Mouse (Mus musculus): ENCODE data around the gene Csmd2.
"Not testable (repeated sequence)": the region's sequence is repeated elsewhere in the genome, so short reads cannot be mapped to it uniquely, and the experiment has no call there.

Gene Csmd2

DNA sequence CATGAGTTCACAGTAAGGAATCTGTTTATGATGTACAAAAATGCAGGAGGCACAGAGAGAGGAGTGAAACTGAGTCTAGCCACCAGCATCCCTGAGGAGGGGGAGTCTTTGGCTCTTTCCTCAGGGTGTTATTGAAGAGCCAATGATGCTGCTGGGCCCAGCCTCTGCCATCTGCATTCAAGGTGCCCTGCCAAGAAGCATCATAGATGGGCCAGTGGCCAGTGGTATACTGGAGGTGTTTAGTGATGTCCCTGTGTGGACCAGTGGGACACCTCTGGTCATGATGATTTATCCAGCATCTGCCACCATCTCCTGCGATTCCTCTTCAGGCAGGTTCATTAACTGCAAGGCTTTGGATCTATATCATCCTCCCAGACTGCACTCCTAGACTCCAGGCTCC lies 61.1 kb downstream of the Csmd2 start:
- DNase-seq = no peak

DNA sequence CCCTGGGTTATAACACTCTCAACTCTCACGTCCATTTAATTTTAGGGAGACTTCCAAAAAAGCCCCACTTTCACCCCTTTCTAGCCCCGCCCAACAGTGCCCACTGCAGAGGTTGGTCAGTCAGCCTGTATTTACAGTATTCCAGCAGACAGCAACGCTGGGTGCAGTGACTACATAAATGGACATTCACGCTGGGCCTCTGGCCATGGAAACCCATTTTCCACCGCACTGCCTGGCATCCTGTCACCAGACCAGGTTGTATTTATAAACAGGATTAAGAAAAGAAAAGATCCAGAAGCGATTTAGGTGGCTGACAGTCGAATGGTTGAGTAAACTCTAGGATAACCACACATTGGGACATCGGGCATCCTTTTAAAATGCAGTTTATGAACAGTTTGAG lies 65.0 kb downstream of the Csmd2 start:
- no peak for DNase-seq

DNA sequence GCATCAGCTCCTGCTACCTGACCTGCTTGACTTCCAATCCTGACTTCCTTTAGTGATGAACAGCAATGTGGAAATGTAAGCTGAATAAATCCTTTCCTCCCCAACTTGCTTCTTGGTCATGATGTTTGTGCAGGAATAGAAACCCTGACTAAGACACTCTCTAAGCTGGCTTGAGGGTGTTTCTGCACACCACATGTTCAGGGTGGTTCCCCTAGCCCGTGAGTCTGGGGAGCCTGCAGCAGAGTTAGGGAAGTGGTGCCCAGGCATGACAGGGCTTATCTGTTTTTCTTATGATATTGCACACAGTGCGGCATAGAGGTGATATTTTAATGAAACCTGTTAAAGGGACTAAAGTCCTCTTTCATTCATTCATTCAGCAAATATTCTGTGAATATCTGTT lies 73.6 kb downstream of the Csmd2 start:
- not testable (repeated sequence) for DNase-seq

DNA sequence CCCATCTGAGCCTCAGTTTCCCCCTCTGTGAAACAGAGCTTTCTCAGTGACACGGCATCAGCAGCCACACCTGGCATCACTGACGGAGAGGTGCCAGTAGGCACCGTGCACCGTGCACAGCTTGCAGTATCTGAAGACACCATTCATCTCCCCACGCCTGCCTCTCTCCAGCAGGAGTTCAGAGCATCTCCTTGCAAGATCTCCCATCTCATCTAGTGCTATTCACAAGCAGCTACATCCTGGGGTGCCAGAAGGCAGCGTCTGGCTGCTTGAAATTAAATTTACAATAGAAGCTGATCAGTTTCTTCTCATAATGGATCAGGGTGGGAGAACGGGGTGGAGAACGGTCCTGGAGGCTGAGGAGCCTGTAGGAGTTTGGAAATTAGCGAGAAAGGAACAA lies 79.5 kb downstream of the Csmd2 start:
- no peak for DNase-seq

DNA sequence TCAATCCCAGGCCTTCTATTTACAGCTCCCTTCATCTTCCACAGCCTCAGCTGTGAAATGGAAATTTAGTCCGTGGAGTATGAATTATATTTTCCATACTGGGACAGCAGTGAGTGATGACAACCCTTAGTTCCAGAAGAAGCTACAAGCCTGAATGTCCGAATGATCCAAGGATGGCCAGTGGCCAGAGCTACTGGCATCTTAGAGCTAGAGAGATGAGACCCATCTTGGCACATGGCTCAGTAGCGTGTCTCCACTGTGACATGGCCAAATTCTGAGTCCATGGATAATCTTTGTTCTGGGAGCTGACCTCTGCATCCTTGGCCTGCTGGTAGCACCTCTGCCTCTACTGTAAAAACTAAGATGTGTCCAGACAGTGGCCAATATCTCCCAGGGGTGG lies 96.8 kb downstream of the Csmd2 start:
- DNase-seq = no peak

DNA sequence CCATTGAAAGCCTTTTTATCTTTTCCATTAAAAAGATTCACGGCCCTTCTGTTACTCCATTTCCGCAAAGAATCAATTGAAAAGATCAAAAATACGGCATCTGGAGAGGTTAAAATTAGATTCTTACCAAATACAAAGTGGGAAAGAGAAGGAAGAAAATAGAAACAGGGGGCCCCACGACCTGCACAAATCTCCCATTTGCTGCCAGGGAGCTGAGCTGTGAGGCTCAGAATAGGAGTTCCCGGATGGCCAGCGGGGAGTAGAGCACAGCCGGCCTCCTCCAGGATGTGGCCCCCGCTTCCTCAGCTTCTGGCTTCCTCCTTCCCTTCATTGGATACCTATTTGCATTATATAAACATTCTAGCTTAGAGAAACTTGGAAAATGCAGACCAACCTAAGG lies 97.4 kb downstream of the Csmd2 start:
- peak; percentile 60 for DNase-seq

DNA sequence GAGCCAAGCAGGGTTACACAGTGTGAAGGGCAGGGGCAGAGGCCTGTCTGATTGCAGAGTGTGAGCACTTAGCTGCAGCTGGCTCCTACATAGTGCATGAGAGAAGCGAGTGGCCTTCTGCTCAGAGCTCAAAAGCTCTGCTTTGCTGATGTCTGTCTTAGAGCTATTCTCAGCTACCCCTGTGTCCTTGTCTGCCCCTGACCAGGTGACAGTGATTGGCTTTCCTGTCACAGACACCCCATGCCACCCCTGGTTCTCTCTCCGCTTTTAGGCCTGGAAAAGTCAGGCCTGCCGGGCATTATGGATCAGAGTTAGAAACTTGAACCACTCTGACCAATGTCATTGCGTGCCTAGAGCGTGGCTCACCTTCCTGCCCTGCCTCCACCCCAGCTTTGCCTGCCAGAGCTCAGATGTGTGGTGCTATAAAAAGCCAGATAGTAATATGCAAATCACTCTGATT lies 99.5 kb downstream of the Csmd2 start:
- no peak for DNase-seq

DNA sequence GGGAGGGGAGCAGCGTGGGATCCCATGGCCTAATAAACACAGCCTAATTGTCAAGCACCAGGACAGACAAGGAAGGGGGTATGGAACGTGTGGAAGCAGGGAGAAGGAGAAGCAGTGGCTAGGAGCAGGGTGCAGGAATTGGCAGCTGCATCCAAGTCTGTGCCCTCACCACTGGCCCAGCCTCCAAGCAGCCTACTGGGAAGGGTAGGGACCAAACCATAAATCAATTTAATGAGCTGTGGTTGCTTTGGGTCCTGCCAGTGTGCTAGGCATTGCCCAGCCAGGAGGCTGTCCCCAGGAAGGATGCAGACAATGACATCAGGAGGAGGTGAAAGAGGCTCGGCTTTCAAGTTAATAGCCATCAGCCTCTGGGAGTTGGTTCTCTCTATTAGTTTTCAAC lies 100.0 kb downstream of the Csmd2 start:
- DNase-seq = no peak

DNA sequence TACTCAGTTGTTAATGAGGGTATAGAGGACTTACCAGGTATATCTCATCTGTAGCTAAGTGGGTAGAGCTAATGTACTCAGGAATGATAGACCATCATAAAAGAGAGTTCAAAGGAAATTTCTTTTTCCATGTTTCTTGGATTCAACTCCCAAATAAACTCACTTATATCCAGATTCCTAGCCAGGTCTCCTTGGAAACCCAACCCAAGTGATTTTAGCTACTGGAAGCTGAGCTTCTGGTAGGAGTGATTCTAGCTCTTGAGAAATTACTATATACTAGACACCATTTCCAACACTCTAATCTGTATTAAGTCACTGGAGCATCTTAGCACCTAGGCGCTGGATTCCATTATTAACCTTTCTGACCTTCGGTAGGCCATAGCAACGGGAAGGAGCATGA lies 100.6 kb downstream of the Csmd2 start:
- DNase-seq = no peak

DNA sequence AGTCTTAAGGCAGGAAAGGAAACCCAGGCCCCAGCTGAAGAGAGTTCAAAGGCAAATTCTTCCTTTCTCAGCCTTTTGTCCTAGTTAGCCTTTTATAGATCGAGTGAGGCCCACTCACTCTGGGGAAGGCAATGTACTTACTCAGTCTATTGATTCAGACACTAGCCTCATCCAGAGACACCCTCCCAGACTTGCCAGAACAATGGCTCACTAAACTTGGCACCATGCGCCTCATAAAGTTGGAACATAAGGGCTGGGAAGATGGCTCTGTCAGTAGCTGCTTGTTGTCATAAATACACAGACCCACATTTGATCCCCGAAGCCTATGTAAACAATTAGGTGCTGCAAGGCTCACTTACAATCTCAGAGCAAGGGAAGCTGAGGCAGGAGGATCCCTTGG lies 104.3 kb downstream of the Csmd2 start:
- DNase-seq = no peak

DNA sequence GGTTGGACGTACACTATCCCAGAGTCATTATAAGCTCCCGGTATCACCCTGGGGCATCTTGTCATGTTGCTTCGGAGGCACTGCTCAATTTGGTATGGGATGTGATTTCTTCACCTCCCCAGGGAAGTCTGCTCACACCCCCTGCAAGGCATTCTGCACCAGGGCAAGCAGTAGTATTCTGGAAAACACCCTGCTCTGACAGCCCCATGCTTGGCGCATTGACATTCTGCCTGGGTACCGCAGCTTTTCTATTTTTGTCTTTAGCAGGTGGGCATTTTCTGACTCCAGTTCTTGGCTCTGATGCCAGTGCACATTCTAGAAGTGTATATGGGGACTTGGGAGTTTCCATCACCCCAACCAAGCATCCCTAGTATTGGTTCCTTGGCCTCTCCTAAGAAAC lies 111.9 kb downstream of the Csmd2 start:
- no peak for DNase-seq

DNA sequence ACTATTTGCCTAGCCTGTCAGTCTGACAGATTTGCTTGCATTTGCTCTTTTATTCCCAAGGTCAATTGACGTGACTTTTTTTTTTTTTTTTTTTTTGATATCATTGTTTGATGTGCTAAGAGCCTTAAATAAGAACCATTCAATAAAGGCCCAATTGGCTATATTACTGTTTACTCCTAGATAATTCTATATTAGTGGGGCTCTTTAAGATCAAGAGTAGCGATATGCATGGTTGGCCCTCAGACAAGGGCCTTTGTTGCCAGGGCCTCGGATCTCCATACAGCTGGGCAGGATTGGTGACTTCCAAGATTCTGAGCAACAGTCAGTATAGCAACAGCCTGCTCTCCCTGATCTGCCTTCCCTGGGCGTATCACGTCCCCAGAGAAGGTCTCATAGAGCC lies 112.9 kb downstream of the Csmd2 start:
- no peak for DNase-seq

DNA sequence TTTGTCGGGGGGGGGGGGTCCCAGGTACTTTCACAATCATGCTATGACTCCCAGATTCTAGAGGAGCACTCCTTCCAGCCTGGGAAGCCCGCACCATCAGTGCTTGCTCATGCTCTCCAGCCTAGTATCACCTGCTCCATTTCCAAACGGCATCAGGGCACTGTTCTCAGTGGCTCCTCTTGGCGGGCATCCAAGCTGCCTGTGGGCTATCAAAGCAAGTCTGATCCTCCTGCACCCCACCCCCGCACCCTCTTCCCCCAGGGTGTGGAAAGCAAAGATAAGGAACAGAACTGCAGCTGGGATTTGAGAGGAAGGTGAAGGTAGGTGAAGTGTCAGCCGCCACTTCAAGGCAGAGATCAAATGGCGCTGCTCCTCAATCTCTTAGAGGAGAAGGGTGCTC lies 128.7 kb downstream of the Csmd2 start:
- no peak for DNase-seq

DNA sequence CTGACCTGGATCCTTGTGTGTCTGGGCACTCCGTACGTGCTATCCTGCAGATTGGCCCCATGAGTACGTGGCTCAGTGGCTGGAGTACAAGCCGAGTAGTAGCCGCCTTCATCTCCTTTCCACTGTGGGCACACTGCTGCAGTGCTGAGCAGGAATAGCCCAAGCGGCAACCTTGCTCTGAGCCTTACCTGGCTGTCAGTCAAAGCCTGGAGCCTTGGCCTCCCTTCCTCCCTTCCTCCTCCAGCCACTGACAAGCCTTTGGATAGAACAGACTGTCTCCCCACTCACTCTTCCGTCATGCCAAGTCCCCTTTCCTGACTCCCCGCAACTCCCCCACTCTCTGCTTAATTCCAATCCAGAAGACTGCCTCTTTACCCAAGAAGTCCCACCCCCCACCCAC lies 135.6 kb downstream of the Csmd2 start:
- no peak for DNase-seq

DNA sequence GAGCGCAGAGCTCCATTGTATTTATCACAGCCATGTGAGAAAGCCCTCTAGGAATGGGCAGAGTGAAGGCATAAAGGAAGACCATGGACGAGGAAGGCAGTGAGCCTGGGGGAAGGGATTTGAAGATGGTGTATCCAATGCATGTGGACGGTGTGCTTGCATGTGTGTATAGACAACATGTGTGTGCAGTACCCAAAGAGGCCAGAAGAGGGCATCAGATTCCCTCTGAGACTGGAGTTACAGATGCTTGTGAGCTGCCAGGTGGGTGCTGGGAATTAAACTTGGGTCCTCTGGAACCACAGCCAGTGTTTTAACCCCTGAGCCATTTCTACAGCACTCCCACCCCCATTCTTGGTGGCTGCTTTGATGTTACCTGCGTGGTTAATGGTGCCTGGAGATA lies 137.1 kb downstream of the Csmd2 start:
- no peak for DNase-seq

DNA sequence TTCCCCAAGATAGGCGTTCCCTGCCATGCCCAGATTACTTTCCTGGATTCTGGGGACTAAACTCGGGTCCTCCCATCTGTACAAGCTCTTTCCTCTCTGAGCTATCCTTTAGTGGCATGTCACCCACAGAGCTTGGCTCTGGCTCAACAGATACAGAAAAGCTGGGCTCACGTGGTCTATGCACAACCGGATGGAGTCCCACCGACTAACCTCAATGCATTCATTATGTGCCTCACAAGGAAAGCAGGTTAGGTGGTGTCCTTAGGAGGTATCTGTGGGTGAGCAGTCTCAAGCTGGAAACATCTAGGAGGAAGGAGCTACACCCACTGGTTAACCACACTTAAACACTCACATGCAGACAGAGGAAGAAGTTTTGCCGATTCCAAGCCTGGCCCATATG lies 140.9 kb downstream of the Csmd2 start:
- no peak for DNase-seq

DNA sequence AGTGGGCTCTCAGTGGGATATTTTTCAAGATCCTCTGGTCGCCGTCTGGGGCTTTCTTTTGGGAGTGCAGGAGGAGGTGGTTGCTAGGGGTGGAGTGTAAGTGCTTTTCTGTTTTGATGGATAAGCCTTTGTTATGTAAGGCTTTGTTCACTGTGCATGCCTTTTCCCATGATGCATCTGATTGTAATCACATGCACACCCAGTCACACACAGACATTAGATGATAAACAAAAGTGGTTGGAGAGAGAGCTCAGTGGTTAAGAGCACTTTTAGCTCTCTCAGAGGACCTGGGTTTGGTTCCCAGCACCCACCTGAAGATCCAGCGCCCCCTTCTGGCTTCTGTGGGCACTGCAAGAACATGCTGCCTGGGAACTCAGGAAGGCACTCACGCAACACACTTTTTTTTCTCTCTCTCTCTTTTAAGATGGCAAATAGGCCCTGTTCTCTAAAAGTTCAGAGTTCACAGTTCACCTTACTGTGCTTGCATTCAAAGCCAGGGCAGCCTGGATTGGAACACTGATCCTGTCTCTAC lies 143.0 kb downstream of the Csmd2 start:
- DNase-seq = no peak

DNA sequence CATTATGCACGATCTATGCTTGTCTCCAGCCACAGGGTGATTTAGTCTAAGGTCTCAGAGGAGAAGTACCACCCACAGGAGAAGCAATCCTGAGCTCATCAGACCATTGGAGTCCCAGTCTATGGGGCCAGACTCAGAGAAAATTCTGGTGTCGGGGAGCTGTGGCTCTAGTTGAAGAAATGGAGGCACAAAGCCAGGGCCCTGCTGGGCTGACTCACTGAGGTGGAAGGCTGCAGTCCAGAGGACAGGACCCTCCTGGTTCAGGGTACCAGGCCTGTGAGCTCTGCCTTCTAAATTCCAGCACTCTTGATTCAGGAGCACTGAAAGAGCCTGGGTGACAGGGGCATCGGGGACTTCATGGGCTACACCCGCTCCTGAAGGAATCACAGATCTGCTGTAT lies 144.0 kb downstream of the Csmd2 start:
- no peak for DNase-seq

DNA sequence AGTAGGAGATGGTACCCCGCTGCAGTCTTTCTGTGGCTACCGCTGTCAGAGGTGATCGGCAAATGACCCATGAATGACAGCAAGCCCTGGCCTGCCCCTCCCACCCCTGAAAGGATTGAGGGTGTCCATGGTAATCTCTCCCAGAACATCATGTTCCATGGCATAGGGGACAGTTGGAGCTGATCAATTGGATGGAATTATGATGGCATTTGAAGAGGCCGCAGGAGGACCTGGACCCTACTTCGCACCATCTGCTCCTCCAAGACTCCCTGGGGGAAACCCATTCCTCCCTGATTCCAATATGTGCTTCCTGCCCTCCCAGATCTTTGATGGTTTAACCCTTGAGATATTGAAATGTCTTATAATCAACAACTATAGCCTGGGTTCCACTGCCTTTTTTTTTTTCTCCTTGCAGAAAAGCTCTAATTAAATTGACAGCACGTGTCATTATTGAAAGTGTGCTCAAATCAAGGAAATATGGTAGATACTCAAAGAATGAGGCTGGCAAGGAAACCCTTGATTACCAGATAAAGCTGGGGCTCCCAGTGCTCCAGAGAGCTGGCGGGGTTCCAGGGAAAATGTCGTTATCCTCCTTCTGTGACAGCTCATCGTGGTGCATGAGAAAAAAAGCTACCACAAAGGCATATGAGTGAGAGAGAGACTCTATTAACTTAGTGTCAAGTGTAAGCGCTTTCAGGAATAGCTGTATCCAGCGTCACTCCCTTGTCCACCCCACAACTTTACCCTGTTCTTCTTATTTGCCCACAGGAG lies 145.4 kb downstream of the Csmd2 start:
- DNase-seq = no peak

DNA sequence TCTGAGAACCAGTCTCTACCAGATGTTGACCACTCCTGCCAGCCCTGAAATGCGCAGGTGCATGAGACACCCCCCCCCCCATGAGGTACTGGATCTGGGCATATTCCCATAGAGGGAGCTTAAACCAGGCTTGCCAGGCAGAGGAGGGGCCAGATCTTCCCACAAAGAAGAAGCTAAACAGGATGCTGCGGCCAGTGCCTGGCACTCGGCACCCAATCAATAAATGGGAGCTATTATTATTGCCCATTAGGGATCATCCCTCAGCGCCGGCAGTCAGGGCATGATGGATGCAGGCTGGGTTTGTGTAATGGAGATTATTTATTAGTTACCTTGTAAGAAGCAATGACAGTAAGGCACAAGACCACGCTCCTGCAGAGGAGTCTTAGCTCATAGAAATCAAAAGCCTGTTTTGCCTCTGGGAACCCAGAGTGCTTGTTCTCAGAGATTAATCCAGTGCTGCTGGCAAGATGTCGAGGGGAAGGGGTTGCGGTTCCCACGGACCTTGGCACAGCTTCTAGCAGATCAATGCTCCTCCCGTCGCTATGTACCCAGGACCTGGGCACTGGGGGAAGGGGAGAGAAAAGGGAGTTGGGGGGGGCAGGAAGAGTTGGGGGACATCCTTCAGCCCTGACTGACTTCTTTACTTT lies 146.8 kb downstream of the Csmd2 start:
- no peak for DNase-seq

DNA sequence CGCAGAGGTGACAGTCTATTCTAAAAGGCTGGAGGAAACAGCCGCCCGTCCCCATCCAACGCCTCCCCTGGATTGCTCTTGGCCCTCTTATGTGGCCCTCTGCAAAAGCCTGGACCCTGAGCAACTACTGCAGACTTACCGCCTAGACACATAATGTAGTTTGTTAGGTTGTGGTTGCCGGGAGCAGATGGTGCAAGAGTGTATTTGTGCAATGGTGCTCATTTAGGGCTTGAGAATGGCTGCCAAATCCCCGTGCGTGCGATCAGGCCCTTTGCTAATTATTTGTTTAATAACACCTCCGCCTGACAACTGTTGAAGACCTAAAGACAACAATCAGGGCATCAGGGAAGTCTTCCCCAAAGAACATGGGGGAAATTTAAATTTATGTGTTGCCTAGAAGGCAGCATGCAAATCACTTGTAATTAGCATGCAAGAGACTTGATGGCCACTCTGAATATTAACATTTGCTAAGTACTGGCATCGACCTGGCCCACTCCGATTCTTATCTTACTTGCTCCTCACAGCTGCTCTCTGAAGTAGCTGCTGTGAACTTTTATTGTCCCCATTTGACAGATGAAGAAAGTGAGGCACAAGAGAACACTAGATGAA lies 147.5 kb downstream of the Csmd2 start:
- no peak for DNase-seq

DNA sequence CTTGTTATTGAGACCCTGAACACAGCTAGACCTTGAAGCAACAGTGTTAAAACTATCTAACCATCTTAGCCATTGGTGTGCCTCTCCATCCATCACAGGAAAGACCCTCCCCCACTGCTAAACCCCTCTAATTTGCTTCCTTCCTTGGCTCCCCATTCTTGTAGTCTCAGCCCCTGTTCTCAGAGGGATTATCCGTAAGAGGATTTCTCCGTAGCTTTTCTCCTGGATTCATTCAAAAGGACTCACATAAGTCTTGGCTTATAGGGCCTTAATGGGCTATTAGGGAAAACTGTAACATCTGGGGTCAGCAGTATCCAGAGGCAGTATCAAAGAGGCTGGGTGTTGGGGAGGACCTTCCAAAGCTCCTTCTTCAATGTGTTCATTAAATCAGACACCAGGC lies 152.3 kb downstream of the Csmd2 start:
- DNase-seq = no peak

DNA sequence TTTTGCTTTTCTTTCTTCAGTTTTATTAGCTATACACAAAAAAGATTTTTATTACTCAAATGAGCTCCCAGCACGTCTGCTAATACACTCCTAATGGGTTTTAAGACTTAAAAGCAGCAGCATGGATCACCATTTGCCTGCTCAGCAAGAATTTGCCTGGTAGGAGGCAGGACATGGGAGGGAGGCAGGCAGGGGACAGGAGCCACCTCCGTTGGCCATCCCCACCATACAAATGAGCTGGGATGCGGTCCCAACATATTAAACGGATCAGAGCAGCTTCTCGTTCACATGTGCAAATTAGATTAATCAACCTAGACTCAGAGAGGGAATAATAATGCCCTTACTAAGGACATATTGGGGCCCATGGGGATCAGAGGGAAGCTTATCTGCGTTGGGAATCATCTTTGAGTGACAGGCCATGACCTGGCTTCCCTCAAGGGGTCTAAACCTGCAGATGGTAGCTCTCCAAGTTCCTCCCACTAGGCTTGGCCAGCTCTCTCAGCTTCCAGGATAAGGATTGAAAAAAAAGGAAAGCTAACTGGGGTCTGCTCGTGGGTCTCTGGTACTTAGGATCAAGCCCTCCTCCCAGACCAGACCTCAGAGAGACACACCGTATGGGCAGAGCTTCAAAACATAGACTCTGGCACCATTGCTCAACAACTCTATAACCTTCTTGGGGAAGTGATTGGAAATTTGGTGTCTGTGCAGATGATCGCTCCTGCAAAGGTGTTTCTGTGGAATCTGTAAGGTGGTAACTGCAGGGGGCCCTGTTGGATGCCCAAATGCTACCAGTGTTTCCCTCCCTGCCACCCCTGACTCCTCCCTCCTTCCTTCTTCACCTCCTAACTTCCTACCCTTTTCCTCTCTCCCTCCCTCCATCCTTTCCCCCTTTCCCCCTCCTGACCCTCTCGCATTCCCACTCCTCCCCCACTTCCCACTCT lies 153.8 kb downstream of the Csmd2 start:
- DNase-seq = no peak

All from right cerebral cortex, postnatal 25 days (tissue).